ENCODE assay signal across 22 mouse cellular contexts in genomic region chr5:114290004-114290403, GRCm38 (mm10). TPM values are rescaled to one million over a fixed set of nuclear protein-coding genes. Genes with fewer than 3 reads are reported as not detected.
DNase-seq lines count a peak whose midpoint lies in the region; ATAC-seq lines count a peak whose summit lies in the region.
"Had no signal": no experiment of that assay in that cellular context is flagged by ENCODE, and none has a peak within 500 bp of the region (broad histone marks: within the 10 kb centered on the region; RNA-seq: fewer than 3 reads in every experiment).

No protein-coding gene starts in this region.

- no peaks in the 10 kb centered on the region for H3K36me3 ChIP-seq in midbrain, embryonic 12.5 days
- no peaks in the 10 kb centered on the region for H3K36me3 ChIP-seq in midbrain, embryonic 11.5 days (ENCODE audit: control insufficient read depth, insufficient read depth, low read length)
- H3K36me3 ChIP-seq in embryonic facial prominence, embryonic 12.5 days: no peaks in the 10 kb centered on the region
- H3K36me3 ChIP-seq in forebrain, embryonic 16.5 days (ENCODE audit: control insufficient read depth, insufficient read depth): no peaks in the 10 kb centered on the region
- H3K36me3 ChIP-seq in neural tube, embryonic 14.5 days (ENCODE audit: control insufficient read depth, insufficient read depth, low read length): no peaks in the 10 kb centered on the region
- H3K36me3 ChIP-seq: liver, embryonic 15.5 days; stomach, embryonic 15.5 days had no signal

- H3K4me2 ChIP-seq in midbrain, embryonic 12.5 days (replicated peaks): no peak overlapping the region
- no peak overlapping the region for H3K4me2 ChIP-seq in midbrain, embryonic 11.5 days
- no peak overlapping the region for H3K4me2 ChIP-seq in embryonic facial prominence, embryonic 12.5 days (replicated peaks)
- H3K4me2 ChIP-seq in forebrain, embryonic 16.5 days (ENCODE audit: low read length): no peak overlapping the region
- no peak overlapping the region for H3K4me2 ChIP-seq in neural tube, embryonic 14.5 days (ENCODE audit: low read depth, low read length)
- H3K4me2 ChIP-seq: liver, embryonic 15.5 days; stomach, embryonic 15.5 days had no signal

- WGBS in midbrain, embryonic 12.5 days: 56% methylated on average over 3 of the region's 3 CpGs
- WGBS in midbrain, embryonic 11.5 days: 52% methylated on average over 3 of the region's 3 CpGs
- 63% methylated on average over 3 of the region's 3 CpGs for WGBS in embryonic facial prominence, embryonic 12.5 days
- WGBS in forebrain, embryonic 16.5 days: 36% methylated on average over 3 of the region's 3 CpGs
- WGBS in neural tube, embryonic 14.5 days: 52% methylated on average over 3 of the region's 3 CpGs

- no peak overlapping the region for H3K9ac ChIP-seq in midbrain, embryonic 12.5 days (replicated peaks)
- H3K9ac ChIP-seq in midbrain, embryonic 11.5 days (ENCODE audit: low read length): no peak overlapping the region
- H3K9ac ChIP-seq in embryonic facial prominence, embryonic 12.5 days: 0 out of 2 replicates have a peak overlapping the region, but pooled peaks have one; percentile 16
- 0 out of 2 replicates have a peak overlapping the region, but pooled peaks have one; percentile 2 for H3K9ac ChIP-seq in forebrain, embryonic 16.5 days (replicated peaks; ENCODE audit: low read depth, low read length)
- H3K9ac ChIP-seq in neural tube, embryonic 14.5 days (replicated peaks; ENCODE audit: low read depth, low read length): no peak overlapping the region
- H3K9ac ChIP-seq: liver, embryonic 15.5 days; stomach, embryonic 15.5 days had no signal

- no peak for DNase-seq in midbrain, embryonic 11.5 days (ENCODE audit: low spot score, missing footprints)
- no peak for DNase-seq in embryo, embryonic 10.5 days (ENCODE audit: low spot score)
- DNase-seq: adrenal gland, adult 8-10 months; cerebellum, adult 8-10 months; gastrocnemius, postnatal 14 days; heart, postnatal 4 days; kidney, adult 11 months; kidney, postnatal 25 days; lung, postnatal 14 days; thymus, postnatal 14 days had no signal

- ATAC-seq in midbrain, embryonic 12.5 days (ENCODE audit: low FRiP score, low read depth): peak; percentile 41; the same call in 1 of the 2 replicates
- no peak for ATAC-seq in midbrain, embryonic 11.5 days (ENCODE audit: low FRiP score)
- no peak for ATAC-seq in embryonic facial prominence, embryonic 12.5 days (ENCODE audit: insufficient number of reproducible peaks, insufficient read depth, low FRiP score, low TSS enrichment)
- 0 out of 2 replicates have a peak, but pooled peaks have one; percentile 40 for ATAC-seq in forebrain, embryonic 16.5 days
- peak; percentile 24; the same call in 1 of the 2 replicates for ATAC-seq in neural tube, embryonic 14.5 days (ENCODE audit: low read depth)
- no peak for ATAC-seq in erythroblast, adult 5-6 weeks (replicated peaks; ENCODE audit: low FRiP score, poor library complexity, severe bottlenecking)

- no peak overlapping the region for H3K4me3 ChIP-seq in midbrain, embryonic 12.5 days
- no peak overlapping the region for H3K4me3 ChIP-seq in midbrain, embryonic 11.5 days (ENCODE audit: low read depth, low read length)
- H3K4me3 ChIP-seq in embryonic facial prominence, embryonic 12.5 days: no peak overlapping the region
- no peak overlapping the region for H3K4me3 ChIP-seq in forebrain, embryonic 16.5 days (replicated peaks; ENCODE audit: low read length)
- no peak overlapping the region for H3K4me3 ChIP-seq in neural tube, embryonic 14.5 days (ENCODE audit: low read depth, low read length)
- H3K4me3 ChIP-seq: liver, embryonic 15.5 days; stomach, embryonic 15.5 days had no signal

- H3K27me3 ChIP-seq in midbrain, embryonic 12.5 days: peaks cover 87% of the 10 kb centered on the region
- H3K27me3 ChIP-seq in midbrain, embryonic 11.5 days (ENCODE audit: control insufficient read depth, insufficient read depth, low read length): peaks cover 5% of the 10 kb centered on the region; the same call in 1 of the 2 replicates
- H3K27me3 ChIP-seq in embryonic facial prominence, embryonic 12.5 days: peaks cover 9% of the 10 kb centered on the region; the same call in 1 of the 2 replicates
- H3K27me3 ChIP-seq in forebrain, embryonic 16.5 days (replicated peaks; ENCODE audit: control insufficient read depth, insufficient read depth, low read length): no peaks in the 10 kb centered on the region
- peaks cover 9% of the 10 kb centered on the region; the same call in 1 of the 2 replicates for H3K27me3 ChIP-seq in neural tube, embryonic 14.5 days (ENCODE audit: control insufficient read depth, insufficient read depth, low read length)

- H3K4me1 ChIP-seq in midbrain, embryonic 12.5 days: peaks cover 23% of the 10 kb centered on the region
- H3K4me1 ChIP-seq in midbrain, embryonic 11.5 days (ENCODE audit: control insufficient read depth, insufficient read depth, low read length): peaks cover 7% of the 10 kb centered on the region; the same call in 1 of the 2 replicates
- peaks cover 8% of the 10 kb centered on the region for H3K4me1 ChIP-seq in embryonic facial prominence, embryonic 12.5 days
- H3K4me1 ChIP-seq in forebrain, embryonic 16.5 days (replicated peaks; ENCODE audit: control insufficient read depth, insufficient read depth, low read length): peaks cover 9% of the 10 kb centered on the region
- peaks cover 3% of the 10 kb centered on the region; the same call in 1 of the 2 replicates for H3K4me1 ChIP-seq in neural tube, embryonic 14.5 days (ENCODE audit: control insufficient read depth, insufficient read depth, low read length)
- H3K4me1 ChIP-seq: liver, embryonic 15.5 days; stomach, embryonic 15.5 days had no signal

- H3K27ac ChIP-seq in midbrain, embryonic 12.5 days (replicated peaks): no peak overlapping the region; the same call in 1 of the 2 replicates
- H3K27ac ChIP-seq in midbrain, embryonic 11.5 days (ENCODE audit: low read depth, low read length): no peak overlapping the region
- no peak overlapping the region for H3K27ac ChIP-seq in embryonic facial prominence, embryonic 12.5 days
- H3K27ac ChIP-seq in forebrain, embryonic 16.5 days (ENCODE audit: low read length): no peak overlapping the region
- no peak overlapping the region for H3K27ac ChIP-seq in neural tube, embryonic 14.5 days (ENCODE audit: low read depth, low read length)
- H3K27ac ChIP-seq: liver, embryonic 15.5 days; stomach, embryonic 15.5 days had no signal

- H3K9me3 ChIP-seq in midbrain, embryonic 12.5 days: no peaks in the 10 kb centered on the region
- no peaks in the 10 kb centered on the region for H3K9me3 ChIP-seq in midbrain, embryonic 11.5 days (ENCODE audit: control insufficient read depth, low read length)
- H3K9me3 ChIP-seq in embryonic facial prominence, embryonic 12.5 days: no peaks in the 10 kb centered on the region
- H3K9me3 ChIP-seq in forebrain, embryonic 16.5 days (ENCODE audit: control insufficient read depth, low read length): no peaks in the 10 kb centered on the region
- H3K9me3 ChIP-seq in neural tube, embryonic 14.5 days (ENCODE audit: control insufficient read depth, low read length): no peaks in the 10 kb centered on the region
- H3K9me3 ChIP-seq: liver, embryonic 15.5 days; stomach, embryonic 15.5 days had no signal

RNA-seq across cellular contexts. Expression of gene Myo1h, which starts 1.0 kb away (rescaled TPM):
- polyA plus RNA-seq in midbrain, embryonic 12.5 days (2016; fragmentation: Nextera tagmentation; extraction: Ambion mirVana): 0.40 and 0.68 TPM in 2 replicates
- 0.45 and 0.66 TPM in 2 replicates for polyA plus RNA-seq in midbrain, embryonic 11.5 days (2014; fragmentation: Nextera tagmentation; extraction: Ambion mirVana)
- polyA plus RNA-seq in embryonic facial prominence, embryonic 12.5 days (2016; fragmentation: Nextera tagmentation; extraction: Ambion mirVana): 1.7 and 1.9 TPM in 2 replicates
- 0.65 and 0.91 TPM in 2 replicates for polyA plus RNA-seq in forebrain, embryonic 16.5 days (2015; fragmentation: Nextera tagmentation; extraction: Ambion mirVana)
- polyA plus RNA-seq in neural tube, embryonic 14.5 days (2014; fragmentation: Nextera tagmentation; extraction: Ambion mirVana): 0.75 and 0.88 TPM in 2 replicates
- not detected in 2 replicates for total RNA-seq in erythroblast, adult 5-6 weeks (2015; ENCODE audit: low replicate concordance)
- 0.84 TPM in 1 of 2 replicates, not detected in the other for total RNA-seq in erythroblast, adult 5-6 weeks (2017; ENCODE audit: low replicate concordance)

RNA-seq across cellular contexts. Expression of gene Foxn4, which starts 16.4 kb away (rescaled TPM):
- polyA plus RNA-seq in midbrain, embryonic 12.5 days (2016; fragmentation: Nextera tagmentation; extraction: Ambion mirVana): 11.0 and 12.4 TPM in 2 replicates
- polyA plus RNA-seq in midbrain, embryonic 11.5 days (2014; fragmentation: Nextera tagmentation; extraction: Ambion mirVana): 6.5 and 6.9 TPM in 2 replicates
- polyA plus RNA-seq in embryonic facial prominence, embryonic 12.5 days (2016; fragmentation: Nextera tagmentation; extraction: Ambion mirVana): 1.7 and 2.2 TPM in 2 replicates
- 0.24 and 0.68 TPM in 2 replicates for polyA plus RNA-seq in forebrain, embryonic 16.5 days (2015; fragmentation: Nextera tagmentation; extraction: Ambion mirVana)
- polyA plus RNA-seq in neural tube, embryonic 14.5 days (2014; fragmentation: Nextera tagmentation; extraction: Ambion mirVana): not detected in 2 replicates
- total RNA-seq in erythroblast, adult 5-6 weeks (2015; ENCODE audit: low replicate concordance): not detected in 2 replicates
- total RNA-seq in erythroblast, adult 5-6 weeks (2017; ENCODE audit: low replicate concordance): not detected in 2 replicates
- total RNA-seq: adrenal gland, adult 8-10 months; gastrocnemius, postnatal 14 days; heart, postnatal 4 days; layer of hippocampus, postnatal 10 days; megakaryocyte-erythroid progenitor cell, adult 5-6 weeks; MEL had no signal
- polyA plus RNA-seq: limb, embryonic 11.5 days; liver, embryonic 15.5 days; small intestine, adult 2 months; stomach, embryonic 15.5 days had no signal

Comparison
In these comparisons a context has a peak if more than half of its experiments do, and no peak if none do; other contexts are left out.
1. ATAC-seq: peak in midbrain, embryonic 12.5 days (single experiment), forebrain, embryonic 16.5 days (single experiment) and neural tube, embryonic 14.5 days (single experiment); none in midbrain, embryonic 11.5 days (single experiment), embryonic facial prominence, embryonic 12.5 days (single experiment) and erythroblast, adult 5-6 weeks (single experiment).
2. H3K9ac ChIP-seq: peak in embryonic facial prominence, embryonic 12.5 days (single experiment) and forebrain, embryonic 16.5 days (single experiment); none in midbrain, embryonic 12.5 days (single experiment), midbrain, embryonic 11.5 days (single experiment) and neural tube, embryonic 14.5 days (single experiment).